Mouse (Mus musculus): ENCODE data around the gene Rasal2.

Rasal2 gene

GRCm38 (mm10) chr1:157439973-157440641 lies 27.7 kb upstream of the Rasal2 start:
- no peak for DNase-seq (ENCODE audit: low spot score in 2 of 2)

GRCm38 (mm10) chr1:157439101-157439500 lies 26.7 kb upstream of the Rasal2 start:
- no peak for DNase-seq (ENCODE audit: low spot score in 2 of 2)

GRCm38 (mm10) chr1:157438290-157438689 lies 25.9 kb upstream of the Rasal2 start:
- DNase-seq (ENCODE audit: low spot score in 2 of 2): no peak

GRCm38 (mm10) chr1:157435926-157436325 lies 23.5 kb upstream of the Rasal2 start:
- no peak for DNase-seq (ENCODE audit: low spot score in 2 of 2)

- no peak for DNase-seq (ENCODE audit: low spot score in 2 of 2)
Measured at GRCm38 (mm10) chr1:157434404-157434803, 22.0 kb upstream of the Rasal2 start.

- DNase-seq (ENCODE audit: low spot score in 2 of 2): no peak
Measured at GRCm38 (mm10) chr1:157433316-157433715, 20.9 kb upstream of the Rasal2 start.

GRCm38 (mm10) chr1:157428366-157428765 lies 16.0 kb upstream of the Rasal2 start:
- no peak for DNase-seq (ENCODE audit: low spot score in 2 of 2)

- no peak for DNase-seq (ENCODE audit: low spot score in 2 of 2)
Measured at GRCm38 (mm10) chr1:157427604-157428003, 15.2 kb upstream of the Rasal2 start.

- no peak for DNase-seq (ENCODE audit: low spot score in 2 of 2)
Measured at GRCm38 (mm10) chr1:157426933-157427332, 14.5 kb upstream of the Rasal2 start.

GRCm38 (mm10) chr1:157425741-157426427 lies 13.5 kb upstream of the Rasal2 start:
- DNase-seq (ENCODE audit: low spot score in 2 of 2): peak; percentile 28 to 56

GRCm38 (mm10) chr1:157417861-157418260 lies 5.5 kb upstream of the Rasal2 start:
- DNase-seq (ENCODE audit: low spot score in 2 of 2): no peak

GRCm38 (mm10) chr1:157417414-157417813 lies 5.0 kb upstream of the Rasal2 start:
- no peak for DNase-seq (ENCODE audit: low spot score in 2 of 2)

- DNase-seq (ENCODE audit: low spot score in 2 of 2): no peak
Measured at GRCm38 (mm10) chr1:157416628-157417027, 4.2 kb upstream of the Rasal2 start.

GRCm38 (mm10) chr1:157415771-157416170 lies 3.4 kb upstream of the Rasal2 start:
- no peak for DNase-seq (ENCODE audit: low spot score in 2 of 2)

- DNase-seq (ENCODE audit: low spot score in 2 of 2): peak; percentile 76 to 78
Measured at GRCm38 (mm10) chr1:157411711-157412380, 549 bp downstream of the Rasal2 start.

- no peak for DNase-seq (ENCODE audit: low spot score in 2 of 2)
Measured at GRCm38 (mm10) chr1:157411341-157411710, 1.1 kb downstream of the Rasal2 start.

GRCm38 (mm10) chr1:157410937-157411336 lies 1.5 kb downstream of the Rasal2 start:
- no peak for DNase-seq (ENCODE audit: low spot score in 2 of 2)

- no peak for DNase-seq (ENCODE audit: low spot score in 2 of 2)
Measured at GRCm38 (mm10) chr1:157409648-157410047, 2.7 kb downstream of the Rasal2 start.

GRCm38 (mm10) chr1:157388027-157388426 lies 24.4 kb downstream of the Rasal2 start:
- DNase-seq (ENCODE audit: low spot score in 2 of 2): no peak

- no peak for DNase-seq (ENCODE audit: low spot score in 2 of 2)
Measured at GRCm38 (mm10) chr1:157380694-157381093, 31.7 kb downstream of the Rasal2 start.

- DNase-seq (ENCODE audit: low spot score in 2 of 2): no peak
Measured at GRCm38 (mm10) chr1:157370397-157370796, 42.0 kb downstream of the Rasal2 start.

- DNase-seq (ENCODE audit: low spot score in 2 of 2): no peak
Measured at GRCm38 (mm10) chr1:157368316-157368715, 44.1 kb downstream of the Rasal2 start.

- DNase-seq (ENCODE audit: low spot score in 2 of 2): no peak
Measured at GRCm38 (mm10) chr1:157346661-157347060, 65.7 kb downstream of the Rasal2 start.
